16 mouse cellular contexts compared by ENCODE assay signal in genomic region chr1:38442479-38442878, GRCm38 (mm10).
DNase-seq lines count a peak whose midpoint lies in the region; ATAC-seq lines count a peak whose summit lies in the region.
"Had no signal": no experiment of that assay in that cellular context is flagged by ENCODE, and none has a peak within 500 bp of the region (broad histone marks: within the 10 kb centered on the region; RNA-seq: fewer than 3 reads in every experiment).

No protein-coding gene starts in this region.

- no peaks in the 10 kb centered on the region for H3K9me3 ChIP-seq in heart, embryonic 10.5 days
- no peaks in the 10 kb centered on the region for H3K9me3 ChIP-seq in midbrain, embryonic 10.5 days (replicated peaks)
- no peaks in the 10 kb centered on the region for H3K9me3 ChIP-seq in midbrain, embryonic 14.5 days (ENCODE audit: control insufficient read depth, low read length)
- H3K9me3 ChIP-seq in erythroblast, embryonic 14.5 days (ENCODE audit: control insufficient read depth, low read length): no peaks in the 10 kb centered on the region
- H3K9me3 ChIP-seq: forebrain, embryonic 13.5 days; limb, embryonic 10.5 days had no signal

- no peak for DNase-seq in heart, embryonic 10.5 days (ENCODE audit: low spot score)
- no peak for DNase-seq in heart, postnatal 4 days
- no peak for DNase-seq in midbrain, embryonic 10.5 days (ENCODE audit: low spot score)
- no peak for DNase-seq in midbrain, embryonic 14.5 days
- DNase-seq in gastrocnemius, postnatal 14 days: no peak
- DNase-seq in kidney, postnatal 14 days: no peak
- DNase-seq: adrenal gland, postnatal 25 days; cerebellum, adult 11-12 months; embryo, embryonic 11 days; retina, postnatal 1 day; thymus, adult 2 months had no signal

- 31% methylated on average over 9 of the region's 9 CpGs for WGBS in heart, embryonic 10.5 days
- 80% methylated on average over 9 of the region's 9 CpGs for WGBS in midbrain, embryonic 10.5 days
- 61% methylated on average over 9 of the region's 9 CpGs for WGBS in midbrain, embryonic 14.5 days

- no peak overlapping the region for H3K4me2 ChIP-seq in midbrain, embryonic 14.5 days (ENCODE audit: low read length)
- H3K4me2 ChIP-seq: forebrain, embryonic 13.5 days; midbrain, embryonic 11.5 days had no signal

- H3K4me3 ChIP-seq in heart, embryonic 10.5 days: peak overlapping the region; percentile 8; the same call in 1 of the 2 replicates
- no peak overlapping the region for H3K4me3 ChIP-seq in midbrain, embryonic 10.5 days
- H3K4me3 ChIP-seq in midbrain, embryonic 14.5 days (replicated peaks; ENCODE audit: low read depth, low read length): no peak overlapping the region
- H3K4me3 ChIP-seq in erythroblast, embryonic 14.5 days (replicated peaks): peak overlapping the region; percentile 19
- H3K4me3 ChIP-seq: forebrain, embryonic 13.5 days; limb, embryonic 10.5 days had no signal

- peaks cover 80% of the 10 kb centered on the region for H3K4me1 ChIP-seq in heart, embryonic 10.5 days
- peaks cover 79% of the 10 kb centered on the region for H3K4me1 ChIP-seq in midbrain, embryonic 10.5 days
- H3K4me1 ChIP-seq in midbrain, embryonic 14.5 days (ENCODE audit: control insufficient read depth, insufficient read depth, low read length): peaks cover 62% of the 10 kb centered on the region
- peaks cover 56% of the 10 kb centered on the region for H3K4me1 ChIP-seq in erythroblast, embryonic 14.5 days (ENCODE audit: control insufficient read depth)

- intact Hi-C loops in gastrocnemius, postnatal 14 days (cut with DNase I; ENCODE audit: low total_unique reads): no loop called here

- no peaks in the 10 kb centered on the region for H3K27me3 ChIP-seq in heart, embryonic 10.5 days (ENCODE audit: insufficient read depth, poor library complexity, severe bottlenecking)
- H3K27me3 ChIP-seq in midbrain, embryonic 10.5 days (ENCODE audit: low read depth, poor library complexity, severe bottlenecking): no peaks in the 10 kb centered on the region
- H3K27me3 ChIP-seq in midbrain, embryonic 14.5 days (ENCODE audit: control insufficient read depth, insufficient read depth, low read length): no peaks in the 10 kb centered on the region
- peaks cover 14% of the 10 kb centered on the region for H3K27me3 ChIP-seq in erythroblast, embryonic 14.5 days (ENCODE audit: control insufficient read depth)
- H3K27me3 ChIP-seq: forebrain, embryonic 13.5 days had no signal

- H3K27ac ChIP-seq in heart, embryonic 10.5 days: peak overlapping the region; percentile 82
- H3K27ac ChIP-seq in midbrain, embryonic 10.5 days (replicated peaks): peak overlapping the region; percentile 38; the same call in 1 of the 2 replicates
- H3K27ac ChIP-seq in midbrain, embryonic 14.5 days (replicated peaks; ENCODE audit: low read depth, low read length): no peak overlapping the region
- H3K27ac ChIP-seq: limb, embryonic 10.5 days had no signal

- H3K36me3 ChIP-seq in heart, embryonic 10.5 days: no peaks in the 10 kb centered on the region
- H3K36me3 ChIP-seq in midbrain, embryonic 10.5 days: no peaks in the 10 kb centered on the region
- H3K36me3 ChIP-seq in midbrain, embryonic 14.5 days (ENCODE audit: control insufficient read depth, insufficient read depth, low read length): no peaks in the 10 kb centered on the region
- no peaks in the 10 kb centered on the region for H3K36me3 ChIP-seq in erythroblast, embryonic 14.5 days (ENCODE audit: control insufficient read depth)

- no peak overlapping the region for H3K9ac ChIP-seq in midbrain, embryonic 14.5 days (replicated peaks; ENCODE audit: low read length)
- H3K9ac ChIP-seq: forebrain, embryonic 13.5 days had no signal

- no peak for ATAC-seq in midbrain, embryonic 14.5 days (ENCODE audit: low FRiP score, low TSS enrichment)
- ATAC-seq in megakaryocyte-erythroid progenitor cell, adult 5-6 weeks (replicated peaks; ENCODE audit: low FRiP score, low TSS enrichment, poor library complexity, severe bottlenecking): peak; percentile 91
- ATAC-seq: forebrain, embryonic 13.5 days had no signal

Comparison
In these comparisons a context has a peak if more than half of its experiments do, and no peak if none do; other contexts are left out.
1. H3K4me3 ChIP-seq: peak in heart, embryonic 10.5 days (single experiment) and erythroblast, embryonic 14.5 days (single experiment); none in midbrain, embryonic 10.5 days (single experiment) and midbrain, embryonic 14.5 days (single experiment).